Comparison of ENCODE assay signal across 14 mouse cellular contexts in the genomic region with DNA sequence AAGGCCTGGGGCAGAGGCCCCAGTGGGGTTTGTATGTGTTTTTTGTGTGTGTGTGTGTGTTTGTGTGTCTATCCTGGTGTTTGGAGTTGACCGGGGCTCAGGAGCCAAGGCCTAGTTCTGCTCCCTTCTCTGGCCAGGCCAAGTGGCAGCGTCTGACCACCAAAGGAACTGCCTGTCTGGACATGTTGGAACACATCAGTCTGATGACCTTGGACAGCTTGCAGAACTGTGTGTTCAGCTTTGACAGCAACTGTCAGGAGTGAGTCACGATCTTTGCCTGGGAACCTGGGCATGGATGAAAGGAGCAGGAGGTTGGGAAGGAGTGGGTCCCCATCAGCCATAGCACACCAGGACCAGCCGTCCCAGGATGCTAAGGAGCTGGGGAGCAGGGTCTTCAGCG. TPM values are rescaled to one million over a fixed set of nuclear protein-coding genes. Genes with fewer than 3 reads are reported as not detected.
DNase-seq lines count a peak whose midpoint lies in the region.
"Had no signal": no experiment of that assay in that cellular context is flagged by ENCODE, and none has a peak within 500 bp of the region (broad histone marks: within the 10 kb centered on the region; RNA-seq: fewer than 3 reads in every experiment).

No protein-coding gene starts in this region.

- intact Hi-C loops in heart, postnatal 14 days (cut with DNase I) = no loop called here

- DNase-seq in adrenal gland, adult (ENCODE audit: inconsistent age in 2 of 2, low spot score in 1 of 2) = peak; percentile 82 to 84
- no peak for DNase-seq in adrenal gland, postnatal 4 days (ENCODE audit: low spot score in 2 of 2)
- DNase-seq in adrenal gland, postnatal 10 days = peak; percentile 42
- DNase-seq in adrenal gland, postnatal 36 days = peak; percentile 60 to 75
- DNase-seq in heart, postnatal 14 days = no peak
- no peak for DNase-seq in kidney, postnatal 25 days
- DNase-seq in spleen, adult 12 weeks (ENCODE audit: low spot score) = no peak
- DNase-seq: B cell, adult 2 months; cerebellum, adult 18-20 months; cerebellum, adult 9-10 months; cerebellum, postnatal 14 days; gastrocnemius, postnatal 10 days; heart, adult 11 months; heart, postnatal 36 days had no signal

RNA-seq across cellular contexts. Expression of a gene that starts 14.4 kb away (rescaled TPM):
- 10 to 100 TPM; 26.0 to 27.6 TPM for total RNA-seq in adrenal gland, postnatal 4 days (2021)
- total RNA-seq in adrenal gland, postnatal 10 days (2021) = 10 to 100 TPM; 10.9 to 15.4 TPM
- 10 to 100 TPM; 10.1 to 12.4 TPM for total RNA-seq in adrenal gland, postnatal 36 days (2021)
- 10 to 100 TPM in 1 of 2 experiments, 1 to 10 TPM in 1; 6.5 to 10.7 TPM for total RNA-seq in heart, postnatal 14 days (2021)

RNA-seq across cellular contexts. Expression of a gene that starts 16.1 kb away (rescaled TPM):
- 10 to 100 TPM in 1 of 2 experiments, 1 to 10 TPM in 1; 9.8 to 12.7 TPM for total RNA-seq in adrenal gland, postnatal 4 days (2021)
- 10 to 100 TPM in 1 of 2 experiments, 1 to 10 TPM in 1; 7.2 to 10.6 TPM for total RNA-seq in adrenal gland, postnatal 10 days (2021)
- 1 to 10 TPM; 6.9 to 8.8 TPM for total RNA-seq in adrenal gland, postnatal 36 days (2021)
- total RNA-seq in heart, postnatal 14 days (2021) = 1 to 10 TPM; 5.2 to 6.7 TPM

Comparison
In these comparisons a context has a peak if more than half of its experiments do, and no peak if none do; other contexts are left out.
1. DNase-seq: peak in adrenal gland, adult (2 of 2), adrenal gland, postnatal 10 days (single experiment) and adrenal gland, postnatal 36 days (2 of 2); none in adrenal gland, postnatal 4 days (0 of 2), heart, postnatal 14 days (0 of 2), kidney, postnatal 25 days (0 of 2) and spleen, adult 12 weeks (single experiment).